Mouse (Mus musculus) midbrain, embryonic 11.5 days (tissue): ENCODE data around the gene Dusp16. TPM values are rescaled to one million over a fixed set of nuclear protein-coding genes. Genes with fewer than 3 reads are reported as not detected.

Experiments
- ATAC-seq: fragments of 200-750 bp; cut with Nextera tagmentation; 2 replicates; pipeline ENCODE4 v1.8.0; 2017; ENCODE audit warnings: moderate TSS enrichment, moderate library complexity; ENCODE audit not compliant: low FRiP score
- DNase-seq: peaks from one replicate; pipeline ENCODE4 v3.0.0; 2015; ENCODE audit warnings: low spot score; ENCODE audit errors: missing footprints
- H3K27ac ChIP-seq: fragments of 300-500 bp; sonication (generic); 2 replicates; pipeline ENCODE4 v1.5.1; 2014; ENCODE audit warnings: low read depth, low read length
- H3K27me3 ChIP-seq: fragments of 300-500 bp; sonication (generic); 2 replicates; pipeline ENCODE4 v1.6.1; 2014; ENCODE audit warnings: mild to moderate bottlenecking, low read length, moderate library complexity, mixed read lengths; ENCODE audit not compliant: control insufficient read depth, insufficient read depth
- H3K36me3 ChIP-seq: fragments of 300-500 bp; sonication (generic); 2 replicates; pipeline ENCODE4 v1.6.1; 2014; ENCODE audit warnings: mild to moderate bottlenecking, low read length, moderate library complexity, mixed read lengths; ENCODE audit not compliant: control insufficient read depth, insufficient read depth
- H3K4me1 ChIP-seq: fragments of 300-500 bp; sonication (generic); 2 replicates; pipeline ENCODE4 v1.6.1; 2014; ENCODE audit warnings: low read length; ENCODE audit not compliant: control insufficient read depth, insufficient read depth
- H3K4me2 ChIP-seq: fragments of 300-500 bp; sonication (generic); 2 replicates; pipeline ENCODE4 v1.6.1; 2014; ENCODE audit warnings: mild to moderate bottlenecking, moderate library complexity
- H3K4me3 ChIP-seq: fragments of 300-500 bp; sonication (generic); 2 replicates; pipeline ENCODE4 v1.5.1; 2014; ENCODE audit warnings: low read depth, low read length
- H3K9ac ChIP-seq: fragments of 300-500 bp; sonication (generic); 2 replicates; pipeline ENCODE4 v1.6.1; 2014; ENCODE audit warnings: low read length
- H3K9me3 ChIP-seq: fragments of 300-500 bp; sonication (generic); 2 replicates; pipeline ENCODE4 v1.6.1; 2016; ENCODE audit warnings: low read length; ENCODE audit not compliant: control insufficient read depth
- WGBS: fragments of 180-500 bp; shearing (Covaris S2); extraction: QIAGEN DNeasy Blood & Tissue Kit; methylation state at CpG from one replicate; pipeline ENCODE4 v1.1.7; 2014; 5-methylcytosine and 5-hydroxymethylcytosine counted together
- polyA plus RNA-seq: library from polyadenylated mRNA; unstranded; fragments of >200 nt; fragmentation: Nextera tagmentation; extraction: Ambion mirVana; gene quantifications from 2 replicates; pipeline ENCODE4 v1.2.1, GENCODE M21; 2014

The Dusp16 gene
- polyA plus RNA-seq, 1 experiment from 2014 or later = 18.0 TPM

GRCm38 (mm10) chr6:134780024-134780423 is 12.4 kb downstream of the Dusp16 start:
- ATAC-seq (no peak), DNase-seq (no peak)
- no peaks in the 10 kb centered on the region for H3K27me3 ChIP-seq
- H3K36me3 ChIP-seq = no peaks in the 10 kb centered on the region
- no peaks in the 10 kb centered on the region for H3K9me3 ChIP-seq
- H3K9ac ChIP-seq = no peak overlapping the region
- WGBS = 73% methylated on average over 2 of the region's 2 CpGs
- H3K4me3 ChIP-seq = no peak overlapping the region
- no peaks in the 10 kb centered on the region for H3K4me1 ChIP-seq
- H3K27ac ChIP-seq = no peak overlapping the region
- H3K4me2 ChIP-seq = no peak overlapping the region

GRCm38 (mm10) chr6:134773961-134774360 is 18.5 kb downstream of the Dusp16 start:
- WGBS = 80% methylated on average over 3 of the region's 3 CpGs
- DNase-seq = no peak

GRCm38 (mm10) chr6:134773292-134773893 is 19.0 kb downstream of the Dusp16 start:
- Histone ChIP-seq H3K4me1 (no peaks in the 10 kb centered on the region), H3K27ac (no peak overlapping the region), H3K27me3 (no peaks in the 10 kb centered on the region), H3K9me3 (no peaks in the 10 kb centered on the region), H3K4me3 (no peak overlapping the region), H3K9ac (no peak overlapping the region), H3K4me2 (no peak overlapping the region), H3K36me3 (no peaks in the 10 kb centered on the region)
- no peak for DNase-seq
- no peak for ATAC-seq
- 96% methylated on average over 1 of the region's 1 CpGs for WGBS

More at GRCm38 (mm10) chr6:134773961-134774360, 18.5 kb downstream of the Dusp16 start:
- Histone ChIP-seq H3K9ac (no peak overlapping the region), H3K27me3 (no peaks in the 10 kb centered on the region), H3K9me3 (no peaks in the 10 kb centered on the region), H3K4me2 (no peak overlapping the region), H3K4me3 (no peak overlapping the region), H3K4me1 (no peaks in the 10 kb centered on the region), H3K27ac (no peak overlapping the region), H3K36me3 (no peaks in the 10 kb centered on the region)
- no peak for ATAC-seq

- DNase-seq = no peak
- H3K27ac ChIP-seq = no peak overlapping the region
- H3K4me2 ChIP-seq = no peak overlapping the region
- no peak for ATAC-seq
- no peak overlapping the region for H3K4me3 ChIP-seq
- H3K36me3 ChIP-seq = no peaks in the 10 kb centered on the region
- H3K9me3 ChIP-seq = no peaks in the 10 kb centered on the region
- no peaks in the 10 kb centered on the region for H3K4me1 ChIP-seq
- no peaks in the 10 kb centered on the region for H3K27me3 ChIP-seq
- no peak overlapping the region for H3K9ac ChIP-seq
These were observed 22.1 kb downstream of the Dusp16 start for GRCm38 (mm10) chr6:134770339-134770738.

- Histone ChIP-seq H3K9ac (no peak overlapping the region), H3K4me3 (no peak overlapping the region), H3K36me3 (no peaks in the 10 kb centered on the region), H3K4me2 (no peak overlapping the region), H3K9me3 (no peaks in the 10 kb centered on the region), H3K4me1 (peaks cover 2% of the 10 kb centered on the region; the same call in 1 of the 2 replicates), H3K27me3 (no peaks in the 10 kb centered on the region), H3K27ac (no peak overlapping the region)
- DNase-seq = no peak
- 0 out of 2 replicates have a peak, but pooled peaks have one; percentile 24 for ATAC-seq
- WGBS = 94% methylated on average over 5 of the region's 5 CpGs
These were observed 27.9 kb downstream of the Dusp16 start for GRCm38 (mm10) chr6:134764441-134765061.

GRCm38 (mm10) chr6:134763436-134763835 is 29.0 kb downstream of the Dusp16 start:
- Histone ChIP-seq H3K9me3 (no peaks in the 10 kb centered on the region), H3K9ac (no peak overlapping the region), H3K4me2 (no peak overlapping the region), H3K36me3 (no peaks in the 10 kb centered on the region), H3K27ac (no peak overlapping the region), H3K4me3 (no peak overlapping the region), H3K27me3 (no peaks in the 10 kb centered on the region), H3K4me1 (peaks cover 2% of the 10 kb centered on the region; the same call in 1 of the 2 replicates)
- DNase-seq (no peak), ATAC-seq (no peak)
- 85% methylated on average over 1 of the region's 1 CpGs for WGBS

- no peak for ATAC-seq
- peaks cover 2% of the 10 kb centered on the region; the same call in 1 of the 2 replicates for H3K4me1 ChIP-seq
- H3K36me3 ChIP-seq = no peaks in the 10 kb centered on the region
- DNase-seq = no peak
- WGBS = 58% methylated on average over 2 of the region's 2 CpGs
- H3K27me3 ChIP-seq = no peaks in the 10 kb centered on the region
- no peak overlapping the region for H3K9ac ChIP-seq
- H3K4me3 ChIP-seq = no peak overlapping the region
- H3K9me3 ChIP-seq = no peaks in the 10 kb centered on the region
- no peak overlapping the region for H3K4me2 ChIP-seq
- H3K27ac ChIP-seq = no peak overlapping the region
These were observed 30.6 kb downstream of the Dusp16 start for GRCm38 (mm10) chr6:134761808-134762207.

- ATAC-seq (no peak), DNase-seq (no peak)
- Histone ChIP-seq H3K9ac (no peak overlapping the region), H3K9me3 (no peaks in the 10 kb centered on the region), H3K36me3 (no peaks in the 10 kb centered on the region), H3K4me2 (no peak overlapping the region), H3K27ac (no peak overlapping the region), H3K27me3 (no peaks in the 10 kb centered on the region), H3K4me1 (peaks cover 2% of the 10 kb centered on the region; the same call in 1 of the 2 replicates), H3K4me3 (no peak overlapping the region)
- WGBS = 76% methylated on average over 5 of the region's 5 CpGs
These were observed 31.4 kb downstream of the Dusp16 start for GRCm38 (mm10) chr6:134760926-134761544.

- no peaks in the 10 kb centered on the region for H3K9me3 ChIP-seq
- H3K4me1 ChIP-seq = no peaks in the 10 kb centered on the region; the same call in 1 of the 2 replicates
- H3K36me3 ChIP-seq = no peaks in the 10 kb centered on the region; the same call in 1 of the 2 replicates
- no peak for DNase-seq
- ATAC-seq = no peak
- H3K27ac ChIP-seq = no peak overlapping the region
- no peaks in the 10 kb centered on the region for H3K27me3 ChIP-seq
- no peak overlapping the region for H3K9ac ChIP-seq
- H3K4me3 ChIP-seq = no peak overlapping the region
- H3K4me2 ChIP-seq = no peak overlapping the region
- WGBS = 92% methylated on average over 4 of the region's 4 CpGs
These were observed 36.4 kb downstream of the Dusp16 start for GRCm38 (mm10) chr6:134756058-134756457.
